Mouse (Mus musculus): ENCODE results near the gene Ola1.

- TF ChIP-seq POLR2A (IDR thresholded peaks at IDR 0.05; ENCODE audit: borderline replicate concordance, extremely low read depth, insufficient read depth, insufficient read length, poor library complexity, severe bottlenecking) (no peak), CTCF (IDR thresholded peaks at IDR 0.05; ENCODE audit: borderline replicate concordance, extremely low read depth, insufficient read depth, insufficient read length) (no peak)
These were observed 164.8 kb downstream of the Ola1 start for GRCm38 (mm10) chr2:73053791-73054490.

Measured in brain, embryonic 14.5 days (tissue).